Mouse (Mus musculus): Measurements from ENCODE around the gene Agpat1.

The Agpat1 gene

DNA sequence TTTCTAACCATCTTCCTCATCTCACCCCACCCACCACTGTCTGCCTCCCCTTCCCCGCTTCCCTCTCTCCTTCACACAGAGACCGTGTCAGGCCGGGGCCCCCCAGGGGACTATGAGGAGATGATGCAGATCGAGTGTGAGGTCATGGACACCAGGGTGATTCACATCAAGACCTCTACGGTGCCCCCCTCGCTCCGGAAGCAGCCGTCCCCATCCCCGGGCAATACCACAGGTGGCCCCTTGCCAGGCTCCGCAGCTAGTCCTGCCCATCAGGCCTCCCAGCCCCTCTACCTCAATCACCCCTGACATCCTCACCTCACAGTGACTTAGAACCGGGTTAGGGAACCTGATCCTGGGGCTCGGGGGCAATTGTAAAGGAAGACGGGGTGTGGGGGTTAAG is 50.3 kb downstream of the Agpat1 start:
- DNase-seq (ENCODE audit: low spot score in 2 of 2): no peak

DNA sequence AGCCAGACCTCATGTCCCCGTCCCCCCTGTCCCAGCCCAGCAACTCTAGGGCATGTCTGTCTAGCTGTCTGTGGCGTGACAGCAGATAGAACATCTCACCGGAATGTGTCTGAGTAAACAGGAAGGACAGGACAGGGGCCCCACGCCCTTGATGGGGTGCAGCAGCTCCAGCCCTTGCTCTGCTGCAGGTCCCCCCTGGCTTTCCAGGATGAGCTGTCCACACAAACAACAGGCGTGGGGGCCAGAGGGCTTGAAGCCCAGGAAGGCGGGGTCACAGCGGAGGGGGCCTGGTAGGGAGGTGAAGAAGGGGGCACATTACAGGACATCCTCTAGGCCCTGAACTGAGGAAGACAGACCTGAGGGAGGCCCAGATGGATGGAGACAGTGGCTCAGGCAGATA is 51.1 kb downstream of the Agpat1 start:
- no peak for DNase-seq (ENCODE audit: low spot score in 2 of 2)

DNA sequence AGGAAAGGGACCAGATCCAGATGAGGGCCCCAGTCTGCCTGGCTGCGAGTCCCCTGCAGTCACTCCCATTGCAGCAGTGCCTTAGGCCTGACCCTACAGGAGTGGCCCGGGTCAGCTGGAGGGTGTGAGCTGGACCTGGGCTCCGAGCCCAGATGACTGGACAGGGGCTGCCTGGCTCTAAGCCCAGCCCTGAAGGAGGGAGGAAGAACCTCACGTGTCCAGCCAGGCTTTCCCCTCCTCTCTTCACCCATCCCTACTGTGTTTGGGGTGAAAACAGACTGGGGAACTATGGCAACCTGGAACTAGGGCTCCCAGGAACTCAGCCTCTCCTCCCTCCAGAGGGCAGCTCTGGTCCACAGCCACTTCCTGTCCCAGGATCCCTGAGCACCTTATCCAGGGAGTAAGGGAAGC is 51.5 kb downstream of the Agpat1 start:
- DNase-seq (ENCODE audit: low spot score in 2 of 2): peak; percentile 97

DNA sequence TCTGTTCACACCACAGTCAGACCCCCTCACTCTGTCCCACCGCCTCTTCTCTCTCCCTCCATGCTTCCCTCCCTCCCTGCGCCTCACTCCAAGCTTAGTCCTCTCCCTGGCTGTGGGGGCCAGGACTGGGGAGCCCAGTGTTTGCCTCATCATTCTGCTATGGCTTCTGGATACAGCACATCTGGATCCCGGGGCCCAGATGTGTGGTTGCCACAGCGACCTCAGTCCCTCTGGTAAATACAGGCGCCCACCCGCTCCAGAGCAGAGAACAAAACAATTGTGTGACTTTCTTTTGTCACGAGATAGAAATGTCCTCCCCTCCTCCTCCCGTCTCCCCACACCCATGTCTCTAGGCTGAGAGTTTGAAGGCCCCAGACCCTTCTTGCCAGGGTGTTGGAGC is 52.6 kb downstream of the Agpat1 start:
- DNase-seq (ENCODE audit: low spot score in 2 of 2): peak; percentile 62 to 72

DNA sequence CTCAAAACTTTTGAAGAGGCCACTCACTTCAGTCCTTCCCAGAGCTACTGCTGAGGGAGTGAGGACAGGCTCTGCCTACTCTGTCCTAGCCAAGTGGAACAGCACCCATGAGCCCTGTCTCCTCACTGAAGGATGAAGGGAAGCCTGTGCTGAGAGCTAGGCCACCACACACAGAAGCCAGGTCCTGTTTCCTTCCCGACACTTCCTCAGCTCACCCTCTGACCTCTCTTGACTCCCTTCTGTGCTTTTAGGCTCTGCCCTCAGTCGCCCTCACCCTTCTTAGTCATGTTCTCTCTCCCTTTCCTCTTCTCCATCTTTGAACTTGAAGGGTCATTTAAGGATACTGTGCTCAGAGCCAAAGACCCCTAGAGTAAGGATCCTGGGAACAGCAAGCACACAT is 53.2 kb downstream of the Agpat1 start:
- DNase-seq (ENCODE audit: low spot score in 2 of 2): peak in 1 of 2 experiments; percentile 38

DNA sequence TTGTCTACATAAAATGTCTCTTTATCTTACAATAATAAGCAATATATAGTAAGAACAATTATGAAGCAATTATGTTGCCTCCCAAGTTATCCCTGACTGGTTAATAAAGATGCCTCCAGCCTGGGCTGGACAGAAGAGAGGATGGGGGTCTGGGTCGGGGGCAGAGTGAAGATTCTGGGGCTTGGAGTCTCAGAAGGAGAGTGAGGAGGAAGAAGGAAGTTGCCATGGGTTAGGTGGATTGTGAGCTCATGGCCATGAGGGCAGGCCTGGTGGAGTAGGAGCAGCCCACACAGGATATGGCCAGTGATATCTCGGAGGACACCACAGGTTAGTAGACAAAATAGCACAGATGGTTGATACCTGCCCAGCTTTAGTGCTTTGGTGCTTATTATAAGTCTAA is 54.1 kb downstream of the Agpat1 start:
- no peak for DNase-seq (ENCODE audit: low spot score in 2 of 2)

DNA sequence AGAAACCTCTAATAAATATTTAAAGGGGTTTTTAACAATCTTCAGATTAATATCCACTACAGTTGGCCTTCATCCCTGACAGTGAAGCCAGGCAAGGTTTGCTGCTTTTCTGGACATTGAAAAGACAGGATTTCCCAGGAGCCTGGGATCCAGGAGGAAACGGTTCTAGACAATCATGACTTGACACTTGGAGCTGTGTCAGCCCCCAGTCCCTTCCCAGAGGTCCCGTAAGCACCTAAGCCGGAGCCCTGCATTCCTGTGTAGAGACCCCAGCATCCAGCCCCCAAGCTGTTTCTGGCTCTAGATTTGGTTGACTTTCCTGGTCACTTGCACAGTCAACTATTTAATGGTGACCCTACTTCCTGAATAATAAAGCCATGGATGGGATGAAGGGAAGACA is 54.5 kb downstream of the Agpat1 start:
- DNase-seq (ENCODE audit: low spot score in 2 of 2): no peak

DNA sequence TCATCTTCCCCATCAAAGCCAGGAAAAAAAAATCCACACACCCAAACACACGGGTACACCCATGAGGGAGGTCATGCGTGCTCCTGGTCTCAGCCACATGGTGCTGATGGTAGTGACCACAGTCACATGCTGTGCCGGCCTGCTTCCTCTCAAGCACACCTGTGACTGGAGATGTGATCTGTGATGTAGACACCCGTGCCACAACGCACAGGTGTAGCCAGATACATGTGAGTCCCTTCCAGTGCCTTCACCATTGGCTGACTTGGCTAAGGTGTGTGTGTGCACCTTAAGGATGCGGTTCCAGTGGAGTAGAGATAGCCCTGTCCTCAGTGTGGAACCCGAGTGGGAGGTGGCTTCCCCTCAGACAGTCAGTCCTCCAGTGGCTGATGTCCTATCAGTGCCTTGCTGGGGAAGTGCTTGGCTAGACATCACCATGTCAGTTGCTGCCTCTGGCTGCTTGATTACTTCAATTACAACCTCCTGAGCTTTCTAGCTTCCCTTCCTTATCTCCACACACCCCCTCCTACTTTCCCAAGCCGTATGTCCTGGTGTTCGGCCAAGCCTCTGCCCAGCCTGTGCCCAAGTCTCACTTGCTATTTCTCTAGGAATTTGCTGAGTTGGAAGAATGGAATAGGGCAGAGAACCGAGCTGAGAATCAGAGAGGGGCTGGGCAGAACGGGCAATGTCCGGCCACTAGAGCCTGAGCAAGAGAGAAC is 55.3 kb downstream of the Agpat1 start:
- peak in 1 of 2 experiments; percentile 70 for DNase-seq (ENCODE audit: low spot score in 2 of 2)

DNA sequence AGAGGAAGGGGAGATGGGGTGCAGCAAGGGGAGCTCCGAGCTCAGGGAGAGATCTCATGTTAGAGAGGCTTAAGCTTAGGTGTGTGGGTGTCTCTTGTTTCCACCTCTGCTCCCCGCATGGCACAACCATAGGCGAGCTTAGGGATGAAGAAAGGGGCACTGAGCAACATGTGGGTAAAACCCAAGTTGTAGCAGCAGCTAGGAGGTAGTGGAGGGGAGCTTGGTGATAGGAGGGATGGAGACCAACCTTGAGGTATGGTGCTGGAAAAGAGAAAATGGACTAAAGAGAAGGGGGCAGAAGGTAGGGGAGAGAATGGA is 55.8 kb downstream of the Agpat1 start:
- DNase-seq (ENCODE audit: low spot score in 2 of 2): no peak

DNA sequence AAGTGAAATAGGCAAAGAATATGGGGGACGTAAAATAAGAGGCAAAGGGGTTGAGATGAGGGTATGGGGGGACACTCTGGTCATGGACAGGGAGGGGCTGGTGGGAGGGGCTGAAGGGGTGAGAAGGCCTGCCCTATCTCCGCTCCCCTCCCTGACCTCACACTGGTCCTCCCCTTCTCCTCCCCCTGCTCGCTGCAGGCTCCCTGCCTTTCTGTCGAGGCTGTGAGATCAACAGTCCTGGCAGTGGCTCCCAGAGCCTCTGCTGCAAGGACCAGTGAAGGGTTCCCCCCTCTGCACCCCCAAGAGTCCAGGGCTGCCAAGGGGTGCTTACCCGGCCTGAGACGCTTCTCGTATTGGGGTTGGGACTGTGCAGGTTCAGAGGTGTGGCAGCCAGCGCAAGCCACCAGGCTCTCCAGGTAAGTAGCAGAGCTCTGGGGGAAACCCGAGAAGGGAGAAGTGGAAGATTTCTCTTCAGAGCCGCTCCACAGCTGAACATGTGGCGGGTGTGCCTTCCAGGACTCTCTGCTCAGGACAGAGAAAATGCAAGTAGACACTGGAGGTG is 56.3 kb downstream of the Agpat1 start:
- peak in 1 of 2 experiments; percentile 76 for DNase-seq (ENCODE audit: low spot score in 2 of 2)

DNA sequence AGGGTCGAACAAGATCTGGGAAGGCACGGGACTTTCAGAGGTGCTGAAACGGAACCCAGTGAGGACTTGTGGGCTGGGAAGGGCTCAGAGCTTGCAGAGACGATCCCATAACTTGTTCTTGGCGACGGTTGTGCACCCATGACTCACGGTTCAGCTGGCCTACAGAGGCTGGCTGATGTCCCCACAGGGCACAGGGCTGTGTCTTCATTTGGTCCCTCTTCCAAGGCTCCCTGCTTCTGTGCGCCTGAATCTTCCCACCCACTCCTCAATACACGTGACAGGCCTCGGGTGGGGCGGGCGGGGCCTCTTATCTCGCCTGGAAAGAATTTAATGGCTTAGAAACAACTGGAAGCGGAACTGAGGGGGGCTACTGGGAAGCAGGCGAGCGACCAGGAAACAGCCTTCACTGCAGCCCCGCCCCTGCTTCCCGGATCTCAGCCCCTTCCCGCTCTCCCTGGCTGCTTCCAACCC is 57.1 kb downstream of the Agpat1 start:
- peak; percentile 84 to 87 for DNase-seq (ENCODE audit: low spot score in 2 of 2)

DNA sequence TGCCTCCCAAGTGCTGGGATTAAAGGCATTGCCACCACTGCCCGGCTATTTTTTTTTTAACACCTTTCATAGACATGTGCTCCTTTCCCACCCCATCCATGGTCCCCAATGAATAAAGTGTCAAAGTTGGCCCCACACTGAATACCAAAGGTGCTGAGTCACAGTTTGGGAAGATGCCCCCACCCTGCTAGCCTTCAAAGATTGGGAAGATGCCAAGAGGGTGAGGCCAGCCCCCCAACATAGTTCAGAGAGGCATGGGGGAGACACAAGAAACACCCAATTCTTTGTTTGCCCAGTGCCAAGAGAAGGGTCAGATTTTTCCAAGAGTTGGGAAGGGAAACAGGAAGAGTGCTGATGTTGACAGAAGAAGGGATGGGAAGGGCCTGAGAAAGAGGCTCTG is 58.4 kb downstream of the Agpat1 start:
- no peak for DNase-seq (ENCODE audit: low spot score in 2 of 2)

DNA sequence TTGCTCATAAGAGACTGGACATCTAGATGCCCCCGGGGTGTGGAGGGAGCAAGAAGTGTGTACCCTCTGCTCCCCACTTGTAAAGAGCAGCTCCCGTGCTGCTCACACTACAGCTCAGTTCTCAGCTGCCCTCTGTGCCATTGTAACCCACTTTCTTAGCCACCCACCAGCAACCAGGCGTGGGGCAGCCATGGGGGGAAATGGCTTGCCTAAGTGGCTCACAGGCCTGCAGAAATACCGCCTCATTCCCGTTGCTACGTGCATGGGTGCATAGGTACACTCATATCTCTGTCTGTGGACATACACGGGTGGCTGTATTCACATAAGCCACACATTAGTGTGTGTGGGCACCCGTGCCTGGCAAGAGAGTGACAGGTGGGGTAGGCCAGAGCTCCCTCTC is 58.9 kb downstream of the Agpat1 start:
- no peak for DNase-seq (ENCODE audit: low spot score in 2 of 2)

Measured in heart, adult 9 months (tissue).